Mouse (Mus musculus) 3134 (cell line): ENCODE measurements around the gene Ap4m1.
A peak's percentile ranks its signal among the peaks of the same experiment; 100 is the strongest.

ENCODE experiments used
- DNase-seq: peaks from one replicate; pipeline ENCODE4 v3.0.0-alpha.2; 2011; ENCODE audit warnings: low spot score; ENCODE audit not compliant: insufficient read length; ENCODE audit errors: extremely low read depth

Gene Ap4m1

GRCm38 (mm10) chr5:138171695-138172491 is at the start of gene Ap4m1, which contains the start of gene Mcm7:
TSS of gene Ap4m1 (plus strand) at chr5:138172002.
TSS of gene Mcm7 (minus strand) at chr5:138172422.
- DNase-seq: peak; percentile 94

- DNase-seq: no peak
Observed at GRCm38 (mm10) chr5:138132425-138133064, 39.3 kb upstream of the Ap4m1 start.

DNA sequence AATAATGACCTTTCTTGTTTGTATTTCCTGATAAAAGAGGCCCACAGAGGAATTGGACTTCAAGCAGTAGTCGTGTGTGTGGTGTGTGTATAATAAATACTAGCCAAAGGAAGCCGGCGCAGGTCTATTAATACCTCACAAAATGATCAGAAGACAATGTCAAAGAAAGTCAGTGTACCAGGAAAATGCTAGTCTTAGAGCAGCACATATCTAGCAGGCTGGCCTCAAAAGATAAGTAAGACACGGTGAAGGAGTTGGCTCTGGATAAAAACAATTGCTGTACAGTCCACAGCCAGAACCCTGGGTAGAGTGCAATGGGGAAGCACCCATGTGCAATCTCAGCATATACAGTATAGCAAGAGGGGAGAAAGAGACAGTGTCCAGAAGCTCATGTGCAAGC is 34.5 kb upstream of the Ap4m1 start:
- no peak for DNase-seq

GRCm38 (mm10) chr5:138137935-138138549 is 33.8 kb upstream of the Ap4m1 start:
- no peak for DNase-seq

DNA sequence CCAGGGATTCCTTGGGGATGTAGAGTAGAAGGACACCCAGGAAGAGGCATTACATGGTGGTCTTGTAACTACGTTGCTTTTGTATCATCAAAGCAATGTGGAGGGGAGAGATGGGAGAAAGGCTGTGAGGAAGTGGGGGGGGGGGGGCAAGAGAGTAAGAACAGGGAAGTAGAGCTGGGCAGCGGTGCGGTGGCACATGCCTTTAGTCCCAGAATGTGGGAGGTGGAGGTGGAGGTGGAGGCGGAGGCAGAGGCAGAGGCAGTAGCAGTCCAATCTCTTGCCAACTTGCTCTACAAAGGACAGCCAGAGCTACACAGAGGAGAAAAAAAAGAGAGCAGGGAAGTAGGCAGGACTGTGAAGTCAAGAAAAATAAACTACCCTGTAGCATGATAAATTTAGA is 33.2 kb upstream of the Ap4m1 start:
- DNase-seq: no peak

GRCm38 (mm10) chr5:138154390-138154789 is 17.4 kb upstream of the Ap4m1 start:
- no peak for DNase-seq

DNA sequence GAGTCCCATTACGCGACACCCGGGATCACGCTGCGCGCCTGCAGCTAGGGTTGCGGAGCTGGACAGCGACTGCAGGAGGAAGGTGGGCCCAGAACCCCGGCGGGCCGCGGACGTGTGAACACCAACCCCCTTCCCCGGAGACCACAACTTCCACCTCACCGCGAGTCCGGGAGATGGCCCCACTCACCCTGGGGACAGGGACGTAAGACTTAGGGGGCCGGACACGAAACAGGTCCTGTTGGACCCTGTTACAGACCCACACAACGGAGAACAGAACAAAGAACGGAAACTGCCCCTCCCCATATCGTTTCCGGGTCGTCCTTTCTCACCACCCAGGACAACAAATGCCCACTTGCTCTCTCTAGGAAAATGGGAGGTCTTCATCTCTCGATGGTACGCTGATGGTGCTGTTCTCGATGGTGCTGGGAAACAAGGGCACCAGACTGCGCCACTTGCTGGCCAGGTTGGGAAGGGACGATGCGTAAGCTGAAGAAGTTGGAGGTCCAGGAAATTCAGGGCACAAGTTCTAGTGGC is 16.3 kb upstream of the Ap4m1 start, which contains the start of gene Zfp113:
TSS of gene Zfp113 (minus strand) at position 302 of the 534 bp plus-strand sequence.
- peak; percentile 89 for DNase-seq

DNA sequence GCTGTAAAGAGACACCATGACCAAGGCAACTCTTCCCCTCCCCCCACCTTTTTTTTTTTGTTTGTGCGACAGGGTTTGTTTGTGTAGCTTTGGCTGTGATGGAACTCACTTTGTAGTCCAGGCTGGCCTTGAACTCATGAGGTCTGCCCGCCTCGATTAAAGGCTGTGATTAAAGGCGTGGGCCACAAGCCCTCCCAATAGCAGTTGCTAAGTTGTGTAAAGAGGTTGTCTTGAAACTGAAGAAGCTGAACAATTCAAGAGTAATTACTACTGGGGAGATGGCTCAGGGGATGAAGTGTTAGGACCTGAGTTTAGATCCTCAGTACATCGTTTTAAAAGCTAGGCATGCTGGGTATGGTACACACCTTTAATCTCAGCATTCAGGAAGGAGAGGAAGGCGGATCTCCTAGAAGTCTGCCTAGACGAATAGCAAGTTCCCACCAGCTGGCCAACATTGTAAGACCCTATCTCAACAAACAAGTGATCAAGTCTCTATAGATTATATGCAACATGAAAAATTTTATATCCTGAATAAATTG is 11.5 kb upstream of the Ap4m1 start:
- no peak for DNase-seq

DNA sequence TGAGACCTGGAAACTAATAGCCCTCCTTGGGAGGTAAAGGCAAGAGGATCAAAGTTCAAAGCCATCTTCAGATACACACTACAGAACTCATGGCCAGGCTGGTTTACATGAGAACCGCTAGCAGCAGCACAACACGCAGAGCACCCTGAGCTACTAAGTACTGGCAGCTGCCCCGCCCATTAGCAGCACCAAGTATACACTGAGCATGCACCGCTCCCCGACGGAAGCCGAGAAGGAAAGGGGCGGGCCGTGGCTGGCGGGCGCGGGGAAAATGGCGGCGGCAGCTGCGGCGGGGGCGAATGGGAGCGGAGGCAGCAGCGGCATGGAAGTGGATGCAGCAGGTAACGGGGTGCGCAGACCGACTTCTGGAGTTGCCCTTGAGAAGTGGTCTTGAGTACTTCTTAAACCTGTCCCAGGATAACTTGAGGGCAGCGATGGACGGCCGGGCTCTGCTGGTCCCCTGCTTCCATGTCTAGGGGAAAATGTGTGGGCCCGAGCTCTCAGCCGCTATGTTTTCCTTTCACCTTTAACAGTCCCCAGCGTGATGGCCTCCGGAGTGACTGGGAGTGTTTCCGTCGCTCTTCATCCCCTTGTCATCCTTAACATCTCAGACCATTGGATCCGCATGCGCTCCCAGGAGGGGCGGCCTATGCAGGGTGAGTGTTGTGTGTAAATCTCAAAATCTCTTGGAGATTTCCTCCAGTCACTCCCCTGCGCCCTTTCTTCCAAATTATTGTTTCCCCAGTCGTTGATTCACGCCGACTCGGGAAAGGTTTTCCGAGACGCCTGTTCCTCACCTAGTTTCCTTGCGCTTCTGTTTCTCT is 10.7 kb upstream of the Ap4m1 start, which contains the start of gene Cops6:
TSS of gene Cops6 (plus strand) at position 230 of the 824 bp plus-strand sequence.
- DNase-seq: peak; percentile 89

DNA sequence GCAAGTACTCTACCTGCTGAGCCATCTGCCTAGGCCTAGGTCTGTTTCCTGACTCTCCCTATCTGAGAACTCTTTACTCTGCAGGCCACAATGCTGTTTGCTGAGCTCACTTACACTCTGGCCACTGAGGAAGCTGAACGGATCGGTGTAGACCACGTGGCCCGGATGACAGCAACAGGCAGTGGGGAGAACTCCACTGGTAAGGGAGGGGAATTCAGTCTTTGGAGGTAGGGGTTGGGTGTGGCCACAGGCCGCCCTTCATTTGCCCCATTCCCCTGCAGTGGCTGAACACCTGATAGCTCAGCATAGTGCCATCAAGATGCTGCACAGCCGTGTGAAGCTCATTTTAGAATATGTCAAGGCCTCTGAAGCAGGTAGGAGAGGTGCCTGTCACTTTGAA is 8.8 kb upstream of the Ap4m1 start:
- DNase-seq: no peak

DNA sequence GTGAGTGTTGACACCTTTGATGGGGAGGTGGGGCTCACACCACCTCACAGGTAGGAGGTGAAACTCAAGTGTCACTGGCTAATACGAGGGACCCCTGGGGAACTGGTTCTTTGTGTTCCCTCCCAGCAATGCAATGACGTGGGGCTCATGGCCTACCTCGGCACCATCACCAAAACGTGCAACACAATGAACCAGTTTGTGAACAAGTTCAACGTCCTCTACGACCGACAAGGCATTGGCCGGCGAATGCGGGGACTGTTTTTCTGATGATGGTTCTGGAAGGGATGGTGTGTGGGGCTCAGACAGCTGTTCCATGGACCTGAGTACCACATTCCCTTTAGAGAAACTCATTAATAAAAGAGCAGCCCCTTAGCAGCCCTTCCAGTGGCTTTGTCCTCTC is 8.2 kb upstream of the Ap4m1 start:
- DNase-seq: no peak

GRCm38 (mm10) chr5:138165594-138165993 is 6.2 kb upstream of the Ap4m1 start:
- DNase-seq: no peak

- DNase-seq: peak; percentile 97
Observed at GRCm38 (mm10) chr5:138170936-138171561, 753 bp upstream of the Ap4m1 start.

DNA sequence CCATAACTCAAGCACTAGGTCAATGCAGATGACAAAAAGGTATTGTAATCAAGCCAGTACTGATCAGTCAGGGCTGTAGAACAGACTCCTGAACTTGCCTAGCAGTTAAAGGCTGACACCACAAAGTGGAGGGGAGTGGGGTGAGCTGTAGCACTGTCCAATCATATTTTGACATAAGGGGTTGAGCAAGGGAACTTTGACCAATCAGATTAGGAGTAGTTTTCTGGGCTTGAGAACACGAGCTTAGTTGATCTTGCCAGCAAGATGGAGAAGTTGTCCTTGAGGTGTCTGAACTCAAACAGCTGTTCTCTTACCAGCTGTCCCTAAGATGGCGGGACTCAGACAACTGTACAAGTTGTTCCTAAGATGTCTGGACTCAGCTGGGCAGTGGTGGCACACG is 1.4 kb downstream of the Ap4m1 start:
- DNase-seq: no peak

GRCm38 (mm10) chr5:138186950-138187638 is 15.3 kb downstream of the Ap4m1 start, which contains the start of the genes Taf6 and Cnpy4:
TSS of gene Taf6 (minus strand) at chr5:138187451.
TSS of gene Cnpy4 (plus strand) at chr5:138187485.
- peak; percentile 83 for DNase-seq

- peak; percentile 61 for DNase-seq
Observed at GRCm38 (mm10) chr5:138187661-138188306, 16.0 kb downstream of the Ap4m1 start.

GRCm38 (mm10) chr5:138193771-138194727 is 22.2 kb downstream of the Ap4m1 start, which contains the start of gene Mblac1:
TSS of gene Mblac1 (plus strand) at chr5:138194314.
- peak; percentile 93 for DNase-seq
